Mouse (Mus musculus) heart, embryonic 13.5 days (tissue): ENCODE results near the gene Syngap1. TPM values are rescaled to one million over a fixed set of nuclear protein-coding genes. Genes with fewer than 3 reads are reported as not detected.

Source experiments
- ATAC-seq: fragments of 200-750 bp; cut with Nextera tagmentation; 2 replicates; pipeline ENCODE4 v1.8.0; 2017; ENCODE audit warnings: moderate TSS enrichment; ENCODE audit not compliant: insufficient number of reproducible peaks, low FRiP score, low TSS enrichment; ENCODE audit errors: extremely low read depth
- H3K27ac ChIP-seq: fragments of 300-500 bp; sonication (generic); replicated peaks from 2 replicates; pipeline ENCODE4 v1.5.1; 2015; ENCODE audit warnings: moderate library complexity, mild to moderate bottlenecking, inconsistent platforms
- H3K27me3 ChIP-seq: fragments of 300-500 bp; sonication (generic); replicated peaks from 2 replicates; pipeline ENCODE4 v1.6.1; 2015; ENCODE audit warnings: mild to moderate bottlenecking, inconsistent platforms
- H3K36me3 ChIP-seq: fragments of 300-500 bp; sonication (generic); 2 replicates; pipeline ENCODE4 v1.6.1; 2015; ENCODE audit warnings: mild to moderate bottlenecking, inconsistent platforms
- H3K4me1 ChIP-seq: fragments of 300-500 bp; sonication (generic); 2 replicates; pipeline ENCODE4 v1.6.1; 2015; ENCODE audit warnings: inconsistent platforms
- H3K4me2 ChIP-seq: fragments of 300-500 bp; sonication (generic); 2 replicates; pipeline ENCODE4 v1.6.1; 2015; ENCODE audit warnings: inconsistent platforms, mild to moderate bottlenecking, moderate library complexity
- H3K4me3 ChIP-seq: fragments of 300-500 bp; sonication (generic); 2 replicates; pipeline ENCODE4 v1.5.1; 2015; ENCODE audit warnings: moderate library complexity, mild to moderate bottlenecking, inconsistent platforms
- H3K9ac ChIP-seq: fragments of 300-500 bp; sonication (generic); 2 replicates; pipeline ENCODE4 v1.6.1; 2015; ENCODE audit warnings: inconsistent platforms, mild to moderate bottlenecking, moderate library complexity
- H3K9me3 ChIP-seq: fragments of 300-500 bp; sonication (generic); 2 replicates; pipeline ENCODE4 v1.6.1; 2016; ENCODE audit warnings: inconsistent platforms
- WGBS: fragments of 180-500 bp; shearing (Covaris S2); methylation state at CpG from one replicate; pipeline ENCODE4 v1.1.7; 2015; ENCODE audit warnings: mixed read lengths; 5-methylcytosine and 5-hydroxymethylcytosine counted together
- polyA plus RNA-seq: library from polyadenylated mRNA; unstranded; fragments of >200 nt; fragmentation: Nextera tagmentation; extraction: Ambion mirVana; gene quantifications from 2 replicates; pipeline ENCODE4 v1.2.1, GENCODE M21; 2015

Syngap1 gene
- polyA plus RNA-seq, 1 experiment from 2014 or later: 2.0 TPM

DNA sequence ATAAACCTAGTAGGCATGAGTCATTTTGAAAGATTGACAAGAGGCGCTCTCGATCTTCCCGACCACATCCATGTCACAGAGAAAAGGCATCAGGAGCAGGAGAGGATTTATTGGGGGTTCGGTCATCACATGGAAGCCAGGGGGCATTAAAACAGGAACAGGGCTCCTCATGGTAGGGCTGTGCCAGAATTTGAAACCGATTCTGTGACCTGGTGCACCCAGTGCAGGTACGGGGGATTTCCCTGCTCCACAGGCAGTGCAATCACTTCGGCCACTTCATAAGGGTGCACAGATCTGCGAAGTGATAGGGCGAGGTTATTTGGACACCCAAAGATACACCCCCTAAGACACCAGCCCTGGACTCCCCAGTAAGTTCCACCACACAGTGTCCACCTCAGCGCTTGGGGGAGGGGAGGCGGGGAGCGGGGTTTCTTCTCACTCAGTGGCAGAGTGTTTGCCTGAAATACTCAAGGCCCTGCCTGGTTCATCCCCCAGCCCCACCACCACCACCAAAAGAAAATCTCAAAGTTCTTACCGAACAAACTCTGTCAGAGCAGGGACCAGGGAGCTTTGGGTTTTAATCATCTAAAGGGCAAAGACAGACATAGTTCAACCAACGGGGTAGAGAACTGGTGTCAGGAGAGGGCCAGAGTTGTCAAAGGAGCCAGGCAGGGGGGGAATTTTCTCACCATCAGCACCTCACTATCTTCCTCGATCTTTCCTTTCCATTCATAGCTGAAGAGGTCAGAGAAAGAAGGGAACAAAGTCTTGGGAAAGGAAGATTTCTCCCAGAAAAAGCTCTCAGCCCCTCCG lies 3.0 kb upstream of the Syngap1 start:
- ATAC-seq: no peak
- Histone ChIP-seq H3K27me3 (no peaks in the 10 kb centered on the region), H3K27ac (peak overlapping the region; percentile 88), H3K4me2 (peak overlapping the region; percentile 99), H3K36me3 (peaks cover 37% of the 10 kb centered on the region), H3K9ac (peak overlapping the region; percentile 93), H3K4me3 (peak overlapping the region; percentile 73), H3K9me3 (no peaks in the 10 kb centered on the region), H3K4me1 (peaks cover 58% of the 10 kb centered on the region)
- WGBS: 47% methylated on average over 16 of the region's 16 CpGs

- Histone ChIP-seq H3K27ac (peak overlapping the region; percentile 88), H3K4me2 (peak overlapping the region; percentile 99), H3K9me3 (no peaks in the 10 kb centered on the region), H3K4me3 (peak overlapping the region; percentile 73), H3K36me3 (peaks cover 37% of the 10 kb centered on the region), H3K27me3 (no peaks in the 10 kb centered on the region), H3K9ac (peak overlapping the region; percentile 93), H3K4me1 (peaks cover 52% of the 10 kb centered on the region)
- ATAC-seq: no peak
- WGBS: under 1% methylated on average over 22 of the region's 22 CpGs
Observed at GRCm38 (mm10) chr17:26938731-26939130, 2.3 kb upstream of the Syngap1 start.

- H3K4me2 ChIP-seq: peak within 1 kb of the TSS; percentile 99
- peak within 1 kb of the TSS; percentile 73 for H3K4me3 ChIP-seq
- H3K9me3 ChIP-seq: no peaks in the 10 kb centered on the region
- peaks cover 33% of the 10 kb centered on the region for H3K36me3 ChIP-seq
- H3K27me3 ChIP-seq: no peaks in the 10 kb centered on the region
- H3K4me1 ChIP-seq: peaks cover 46% of the 10 kb centered on the region
- peak within 1 kb of the TSS; percentile 98 for H3K27ac ChIP-seq
- H3K9ac ChIP-seq: peak within 1 kb of the TSS; percentile 93
- peak; percentile 90 for ATAC-seq
- WGBS: under 1% methylated on average over 70 of the region's 70 CpGs
Observed at GRCm38 (mm10) chr17:26939178-26939972, 1.7 kb upstream of the Syngap1 start, which contains the start of gene Cuta. Gene Cuta (minus strand): TSS chr17:26939569.

DNA sequence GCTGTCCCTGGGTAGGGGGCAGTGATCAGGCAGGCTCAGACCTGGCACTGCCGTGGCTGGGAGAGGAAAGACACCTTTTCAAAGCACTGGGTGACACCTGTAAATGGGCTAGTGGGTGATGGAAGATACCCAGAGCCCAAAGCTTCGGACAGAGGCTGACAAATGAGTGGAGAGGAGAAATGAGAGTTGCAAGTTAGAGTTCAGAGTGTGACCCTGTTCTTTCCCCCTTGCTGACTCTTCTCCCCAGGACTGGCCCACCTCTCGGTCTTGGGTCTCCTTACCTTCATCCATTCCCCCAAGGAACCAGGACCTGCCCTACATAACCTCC lies 1.1 kb upstream of the Syngap1 start:
- Histone ChIP-seq H3K4me1 (peaks cover 43% of the 10 kb centered on the region), H3K27ac (peak overlapping the region; percentile 98), H3K36me3 (peaks cover 27% of the 10 kb centered on the region), H3K4me2 (peak overlapping the region; percentile 99), H3K4me3 (peak overlapping the region; percentile 73), H3K9ac (peak overlapping the region; percentile 88), H3K27me3 (0 out of 2 replicates have a peak, but pooled peaks cover under 1% of the 10 kb centered on the region), H3K9me3 (no peaks in the 10 kb centered on the region)
- no peak for ATAC-seq
- WGBS: 2% methylated on average over 3 of the region's 3 CpGs

GRCm38 (mm10) chr17:26941841-26942570 lies 953 bp downstream of the Syngap1 start:
- Histone ChIP-seq H3K36me3 (peaks cover 6% of the 10 kb centered on the region), H3K4me2 (peak overlapping the region; percentile 99), H3K4me1 (peaks cover 58% of the 10 kb centered on the region), H3K9ac (peak overlapping the region; percentile 87), H3K27me3 (0 out of 2 replicates have a peak, but pooled peaks cover 3% of the 10 kb centered on the region), H3K4me3 (peak overlapping the region; percentile 56), H3K9me3 (no peaks in the 10 kb centered on the region), H3K27ac (peak overlapping the region; percentile 98; the same call in 1 of the 2 replicates)
- 25% methylated on average over 4 of the region's 4 CpGs for WGBS
- no peak for ATAC-seq

DNA sequence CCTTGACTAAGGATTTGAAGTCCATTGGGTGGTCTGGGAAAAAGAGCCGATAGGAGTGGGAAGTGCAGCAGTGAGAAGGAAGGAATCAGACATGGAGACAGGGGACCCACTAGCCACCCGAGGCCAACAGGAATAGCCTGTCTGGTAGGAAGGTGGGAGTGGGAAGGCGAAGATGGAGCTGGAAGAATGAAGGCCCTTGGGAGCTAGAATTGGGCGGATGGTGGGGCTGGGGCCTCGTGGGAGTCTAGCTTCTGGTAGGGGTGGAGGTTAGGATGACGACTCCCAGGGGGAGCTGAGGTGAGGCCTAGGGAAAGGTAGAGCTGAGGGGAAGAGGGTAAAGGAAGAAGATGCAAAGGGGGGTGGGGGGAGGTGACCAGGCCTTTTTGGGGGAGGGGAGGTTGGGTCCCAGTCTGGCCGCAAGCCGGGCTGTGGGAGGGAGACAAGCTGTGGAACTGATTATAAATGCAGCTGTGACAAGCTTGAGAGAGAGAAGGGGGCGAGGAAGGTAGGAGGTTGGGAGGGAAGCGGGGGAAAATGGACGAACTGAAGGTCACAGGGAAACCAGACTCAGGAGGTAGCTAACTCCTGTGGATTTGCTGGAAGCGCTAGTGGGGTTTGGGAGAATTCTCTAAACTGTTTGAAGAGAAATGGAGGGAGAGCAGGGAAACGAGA lies 4.9 kb downstream of the Syngap1 start:
- Histone ChIP-seq H3K36me3 (no peaks in the 10 kb centered on the region), H3K9me3 (no peaks in the 10 kb centered on the region), H3K4me2 (peak overlapping the region; percentile 72), H3K27ac (peak overlapping the region; percentile 82), H3K9ac (peak overlapping the region; percentile 84), H3K4me1 (peaks cover 62% of the 10 kb centered on the region), H3K4me3 (peak overlapping the region; percentile 51), H3K27me3 (0 out of 2 replicates have a peak, but pooled peaks cover 3% of the 10 kb centered on the region)
- ATAC-seq: no peak
- 28% methylated on average over 13 of the region's 13 CpGs for WGBS

GRCm38 (mm10) chr17:26946567-26946966 lies 5.5 kb downstream of the Syngap1 start:
- 0 out of 2 replicates have a peak, but pooled peaks cover 3% of the 10 kb centered on the region for H3K27me3 ChIP-seq
- peak overlapping the region; percentile 51 for H3K4me3 ChIP-seq
- H3K9ac ChIP-seq: peak overlapping the region; percentile 84
- no peaks in the 10 kb centered on the region for H3K36me3 ChIP-seq
- 0 out of 2 replicates have a peak, but pooled peaks have one; percentile 14 for ATAC-seq
- 1% methylated on average over 36 of the region's 37 CpGs for WGBS
- H3K4me2 ChIP-seq: peak overlapping the region; percentile 72
- peaks cover 64% of the 10 kb centered on the region for H3K4me1 ChIP-seq
- peak overlapping the region; percentile 82 for H3K27ac ChIP-seq
- H3K9me3 ChIP-seq: no peaks in the 10 kb centered on the region

DNA sequence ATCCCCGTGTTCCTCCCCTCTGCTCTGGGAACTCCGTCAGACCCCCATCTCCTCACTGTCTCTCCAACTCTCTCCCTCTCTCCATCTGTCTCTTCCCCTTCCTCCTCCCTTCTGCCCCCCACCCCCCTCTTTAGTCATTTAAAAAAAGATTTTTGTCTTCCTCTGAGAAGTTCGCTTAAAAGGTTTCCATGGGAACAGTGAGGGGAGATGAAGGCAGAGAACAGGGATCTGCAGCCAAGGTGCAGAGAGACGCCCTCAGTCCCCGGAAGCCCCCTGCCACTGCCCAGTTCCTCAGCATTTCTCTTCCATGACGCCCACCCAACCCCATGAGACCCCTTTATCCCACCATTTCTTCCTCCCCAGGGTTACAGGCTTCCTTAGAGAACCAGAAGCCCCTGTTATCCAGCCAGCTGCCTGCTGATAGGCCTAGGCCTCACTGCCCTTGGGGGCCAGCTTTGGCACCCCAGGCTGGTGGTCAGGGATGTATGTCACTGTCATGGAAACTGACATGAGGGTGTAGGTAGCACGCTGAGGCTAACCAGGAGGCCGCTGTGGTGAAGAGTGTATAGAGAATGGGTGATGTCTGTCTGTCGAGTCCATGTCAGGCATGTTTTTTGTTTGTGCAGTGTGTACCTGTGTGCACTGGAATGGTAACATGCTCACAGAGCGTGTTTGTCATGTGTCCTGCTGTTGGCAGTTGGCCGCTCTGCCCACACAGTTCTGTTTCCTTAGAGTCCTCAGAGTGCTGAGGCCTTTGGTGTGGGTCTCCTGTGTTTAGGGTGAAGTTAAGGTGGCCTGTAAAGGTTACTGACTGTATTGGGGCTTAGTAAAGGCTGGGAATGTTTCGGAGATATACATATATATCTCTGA lies 6.4 kb downstream of the Syngap1 start:
- Histone ChIP-seq H3K27ac (peak overlapping the region; percentile 82), H3K36me3 (no peaks in the 10 kb centered on the region), H3K9me3 (no peaks in the 10 kb centered on the region), H3K9ac (peak overlapping the region; percentile 84), H3K27me3 (0 out of 2 replicates have a peak, but pooled peaks cover 3% of the 10 kb centered on the region), H3K4me3 (peak overlapping the region; percentile 51), H3K4me2 (peak overlapping the region; percentile 72), H3K4me1 (peaks cover 64% of the 10 kb centered on the region)
- WGBS: 63% methylated on average over 12 of the region's 12 CpGs
- ATAC-seq: no peak

GRCm38 (mm10) chr17:26948316-26949050 lies 7.4 kb downstream of the Syngap1 start:
- Histone ChIP-seq H3K9ac (peak overlapping the region; percentile 94), H3K9me3 (no peaks in the 10 kb centered on the region), H3K4me2 (peak overlapping the region; percentile 96), H3K4me1 (peaks cover 73% of the 10 kb centered on the region), H3K27ac (peak overlapping the region; percentile 74), H3K36me3 (no peaks in the 10 kb centered on the region), H3K4me3 (peak overlapping the region; percentile 79), H3K27me3 (peaks cover 3% of the 10 kb centered on the region; the same call in 1 of the 2 replicates)
- no peak for ATAC-seq
- under 1% methylated on average over 55 of the region's 87 CpGs for WGBS
